Mouse (Mus musculus) cerebellum, adult (tissue): ENCODE data around the gene Usp39.

Experiments used
- ATAC-seq: cut with Nextera tagmentation; 2 replicates; pipeline ENCODE4 v1.9.2; 2017; ENCODE audit warnings: mild to moderate bottlenecking, moderate library complexity, mixed read lengths; ENCODE audit not compliant: insufficient number of reproducible peaks, low FRiP score, low TSS enrichment

Usp39 gene

GRCm38 (mm10) chr6:72373184-72373583, 28.2 kb upstream of the Usp39 start:
- ATAC-seq = no peak

GRCm38 (mm10) chr6:72371571-72371970, 26.6 kb upstream of the Usp39 start:
- ATAC-seq = no peak

GRCm38 (mm10) chr6:72371147-72371546, 26.2 kb upstream of the Usp39 start:
- no peak for ATAC-seq

- no peak for ATAC-seq
Measured at GRCm38 (mm10) chr6:72370091-72370490, 25.1 kb upstream of the Usp39 start.

- ATAC-seq = no peak
Measured at GRCm38 (mm10) chr6:72369557-72369956, 24.6 kb upstream of the Usp39 start.

GRCm38 (mm10) chr6:72367460-72367974, 22.5 kb upstream of the Usp39 start:
- no peak for ATAC-seq

- no peak for ATAC-seq
Measured at GRCm38 (mm10) chr6:72366844-72367443, 22.0 kb upstream of the Usp39 start, which contains the start of gene Rnf181. Gene Rnf181 (minus strand): TSS chr6:72366956.

- ATAC-seq = no peak
Measured at GRCm38 (mm10) chr6:72366304-72366703, 21.3 kb upstream of the Usp39 start.

- ATAC-seq = no peak
Measured at GRCm38 (mm10) chr6:72364985-72365384, 20.0 kb upstream of the Usp39 start.

GRCm38 (mm10) chr6:72364009-72364408, 19.0 kb upstream of the Usp39 start:
- ATAC-seq = no peak

GRCm38 (mm10) chr6:72362132-72363028, 17.4 kb upstream of the Usp39 start:
- ATAC-seq = peak; percentile 98

GRCm38 (mm10) chr6:72361121-72361551, 16.2 kb upstream of the Usp39 start:
- no peak for ATAC-seq

- ATAC-seq = no peak
Measured at GRCm38 (mm10) chr6:72360599-72360935, 15.6 kb upstream of the Usp39 start.

- no peak for ATAC-seq
Measured at GRCm38 (mm10) chr6:72359891-72360598, 15.1 kb upstream of the Usp39 start.

GRCm38 (mm10) chr6:72359343-72359742, 14.4 kb upstream of the Usp39 start:
- ATAC-seq = no peak

- no peak for ATAC-seq
Measured at GRCm38 (mm10) chr6:72358086-72358764, 13.2 kb upstream of the Usp39 start.

GRCm38 (mm10) chr6:72357164-72358079, 12.4 kb upstream of the Usp39 start:
- ATAC-seq = no peak

- ATAC-seq = no peak
Measured at GRCm38 (mm10) chr6:72356001-72356532, 11.1 kb upstream of the Usp39 start.
